Mouse (Mus musculus) retina, adult 2 months (tissue): ENCODE results near the gene Nrxn3.

Experiments
- DNase-seq: peaks from one replicate; pipeline ENCODE4 v3.0.0-alpha.2; 2012; ENCODE audit warnings: low read depth, low spot score

Gene Nrxn3

DNA sequence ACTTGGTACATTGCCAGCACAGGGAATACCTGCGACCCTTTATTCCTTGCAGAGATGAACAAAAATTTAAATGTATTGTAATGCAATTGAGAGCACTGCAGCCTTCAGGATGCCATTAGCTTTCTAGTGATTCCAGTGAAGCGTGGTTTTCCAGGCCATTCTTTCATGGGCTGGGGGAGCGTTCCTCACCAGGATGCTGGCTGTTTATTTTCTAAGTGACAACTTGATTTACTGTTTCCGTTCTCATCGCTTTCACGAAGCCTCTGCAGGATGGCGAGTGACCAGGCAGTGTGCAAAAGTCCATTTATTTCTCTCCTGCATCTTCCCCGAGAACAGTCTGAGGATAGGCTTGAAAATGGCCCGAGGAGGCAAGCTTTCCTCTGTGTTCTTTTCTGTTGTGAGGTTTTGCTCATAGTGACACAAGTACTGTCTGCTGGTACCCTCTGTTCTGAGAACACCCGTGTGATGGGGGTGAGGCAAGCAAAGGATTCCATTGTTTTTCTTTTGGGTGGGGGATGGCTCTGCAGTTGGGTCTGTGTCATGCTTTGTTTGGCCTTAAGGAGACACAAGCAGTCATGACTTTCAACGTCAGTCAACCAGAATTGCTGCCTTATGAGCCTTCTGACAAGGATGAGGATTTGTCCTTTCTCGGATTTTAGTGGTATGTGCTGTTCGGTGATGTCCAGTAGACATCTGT, 457.4 kb downstream of the Nrxn3 start:
- DNase-seq = no peak

GRCm38 (mm10) chr12:89181157-89181561, 458.5 kb downstream of the Nrxn3 start:
- no peak for DNase-seq

DNA sequence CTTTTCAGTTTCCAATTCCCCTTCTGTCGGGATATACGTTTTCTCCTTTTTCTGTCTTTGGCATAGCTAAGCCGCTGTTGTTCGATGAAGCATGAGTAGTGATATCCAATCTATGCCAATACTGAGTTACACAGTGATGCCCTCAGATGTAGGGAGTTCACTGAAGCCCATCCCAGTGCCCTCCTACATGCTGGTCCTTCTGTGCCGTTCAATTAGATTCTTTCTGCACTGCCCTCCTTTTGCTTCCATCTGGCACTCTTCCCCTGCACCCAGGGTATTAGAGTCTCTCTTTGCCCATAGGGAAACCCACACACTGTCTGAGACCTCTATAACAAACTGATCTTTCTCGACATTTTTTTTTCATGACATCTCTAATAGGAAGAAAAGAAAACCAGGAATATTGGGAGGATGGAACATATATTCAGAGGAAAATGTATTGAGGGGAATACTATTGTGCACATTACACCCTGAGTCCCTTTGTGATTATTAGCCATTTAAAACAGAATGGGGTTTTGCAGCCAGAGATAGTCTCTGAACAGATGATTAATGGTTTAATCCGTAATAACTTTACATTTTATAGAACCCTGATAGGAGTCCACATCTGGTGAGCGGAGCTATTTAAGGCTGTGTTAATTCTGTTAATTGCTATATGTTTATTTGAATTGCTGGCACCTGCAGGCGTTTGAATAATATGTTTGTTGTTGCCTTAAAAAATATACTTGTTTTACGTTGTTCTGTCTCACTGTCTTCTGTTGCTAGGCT, 476.3 kb downstream of the Nrxn3 start:
- no peak for DNase-seq

GRCm38 (mm10) chr12:89211608-89212007, 488.9 kb downstream of the Nrxn3 start:
- no peak for DNase-seq

DNA sequence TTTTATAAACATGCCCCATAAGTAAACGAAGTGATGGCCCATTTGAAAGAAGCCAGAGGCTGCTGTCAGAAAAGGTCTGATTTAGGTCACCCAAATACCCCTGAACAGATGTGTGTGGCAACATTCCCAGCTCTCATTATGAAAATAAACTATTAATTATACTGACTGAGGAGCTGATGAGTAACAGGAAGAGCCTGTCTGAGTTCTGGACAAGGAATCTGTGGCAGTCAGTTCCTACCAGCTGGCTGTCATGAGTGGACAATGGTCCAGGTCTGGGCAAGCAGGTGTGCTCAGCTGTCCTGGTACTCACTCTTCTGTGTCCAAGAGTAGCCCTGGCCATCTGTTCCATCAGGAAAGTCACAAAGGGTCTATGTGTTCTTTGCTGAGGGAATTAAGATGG, 517.1 kb downstream of the Nrxn3 start:
- no peak for DNase-seq

- no peak for DNase-seq
Observed at GRCm38 (mm10) chr12:89241554-89241953, 518.9 kb downstream of the Nrxn3 start.

DNA sequence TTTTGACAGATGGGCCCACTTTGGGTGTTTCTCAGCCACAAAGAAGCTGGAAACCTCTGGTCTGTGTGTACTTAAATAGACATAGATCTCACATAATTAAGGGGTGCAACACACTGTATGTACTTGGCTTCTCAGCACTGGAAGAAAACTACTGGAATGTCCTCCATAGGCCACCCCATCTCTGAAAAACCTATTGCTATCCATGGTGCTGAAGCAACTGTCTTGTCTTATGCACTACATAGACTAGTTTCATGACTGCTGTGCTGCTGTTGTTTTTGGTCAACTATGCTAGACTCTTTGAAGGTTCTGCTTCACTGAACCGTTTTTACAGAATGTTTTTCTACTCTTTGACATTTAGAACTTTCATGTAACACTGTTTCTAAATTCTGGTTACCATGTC, 519.8 kb downstream of the Nrxn3 start:
- no peak for DNase-seq

- DNase-seq = no peak
Observed at GRCm38 (mm10) chr12:89255275-89255892, 532.7 kb downstream of the Nrxn3 start.

DNA sequence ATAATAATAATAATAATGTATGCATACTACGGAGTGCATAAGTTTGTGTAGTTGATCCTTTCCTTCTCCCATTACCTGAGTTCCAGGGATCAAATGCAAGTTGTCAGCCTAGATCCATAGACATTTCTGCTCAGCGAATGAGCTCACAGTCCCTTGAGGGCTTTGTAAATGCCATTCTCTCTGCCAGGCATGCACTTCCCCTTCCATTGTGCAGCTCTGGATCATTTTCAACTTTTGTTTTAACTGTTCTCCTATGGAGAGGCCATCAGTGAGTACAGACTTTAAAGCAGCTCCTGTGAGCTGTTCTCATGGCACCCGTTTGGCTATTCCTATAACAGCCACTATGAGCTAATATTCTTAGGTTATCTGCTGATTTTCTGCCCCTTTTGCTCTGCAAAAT, 536.2 kb downstream of the Nrxn3 start:
- no peak for DNase-seq

DNA sequence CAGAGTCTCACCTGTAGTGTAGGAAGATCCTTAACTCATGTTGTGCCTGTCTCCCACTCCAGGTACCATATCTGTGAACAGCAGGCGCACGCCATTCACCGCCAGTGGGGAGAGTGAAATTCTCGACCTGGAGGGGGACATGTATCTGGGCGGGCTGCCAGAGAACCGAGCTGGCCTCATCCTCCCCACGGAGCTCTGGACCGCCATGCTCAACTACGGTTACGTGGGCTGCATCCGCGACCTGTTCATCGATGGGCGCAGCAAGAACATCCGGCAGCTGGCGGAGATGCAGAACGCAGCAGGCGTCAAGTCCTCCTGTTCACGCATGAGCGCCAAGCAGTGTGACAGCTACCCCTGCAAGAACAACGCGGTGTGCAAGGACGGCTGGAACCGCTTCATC, 537.4 kb downstream of the Nrxn3 start:
- DNase-seq = no peak

GRCm38 (mm10) chr12:89262261-89262660, 539.6 kb downstream of the Nrxn3 start:
- no peak for DNase-seq

GRCm38 (mm10) chr12:89282362-89283343, 560.0 kb downstream of the Nrxn3 start:
- DNase-seq = peak; percentile 26

- DNase-seq = no peak
Observed at GRCm38 (mm10) chr12:89284412-89284811, 561.7 kb downstream of the Nrxn3 start.

GRCm38 (mm10) chr12:89287037-89287436, 564.4 kb downstream of the Nrxn3 start:
- no peak for DNase-seq

GRCm38 (mm10) chr12:89289589-89290274, 567.1 kb downstream of the Nrxn3 start:
- no peak for DNase-seq

DNA sequence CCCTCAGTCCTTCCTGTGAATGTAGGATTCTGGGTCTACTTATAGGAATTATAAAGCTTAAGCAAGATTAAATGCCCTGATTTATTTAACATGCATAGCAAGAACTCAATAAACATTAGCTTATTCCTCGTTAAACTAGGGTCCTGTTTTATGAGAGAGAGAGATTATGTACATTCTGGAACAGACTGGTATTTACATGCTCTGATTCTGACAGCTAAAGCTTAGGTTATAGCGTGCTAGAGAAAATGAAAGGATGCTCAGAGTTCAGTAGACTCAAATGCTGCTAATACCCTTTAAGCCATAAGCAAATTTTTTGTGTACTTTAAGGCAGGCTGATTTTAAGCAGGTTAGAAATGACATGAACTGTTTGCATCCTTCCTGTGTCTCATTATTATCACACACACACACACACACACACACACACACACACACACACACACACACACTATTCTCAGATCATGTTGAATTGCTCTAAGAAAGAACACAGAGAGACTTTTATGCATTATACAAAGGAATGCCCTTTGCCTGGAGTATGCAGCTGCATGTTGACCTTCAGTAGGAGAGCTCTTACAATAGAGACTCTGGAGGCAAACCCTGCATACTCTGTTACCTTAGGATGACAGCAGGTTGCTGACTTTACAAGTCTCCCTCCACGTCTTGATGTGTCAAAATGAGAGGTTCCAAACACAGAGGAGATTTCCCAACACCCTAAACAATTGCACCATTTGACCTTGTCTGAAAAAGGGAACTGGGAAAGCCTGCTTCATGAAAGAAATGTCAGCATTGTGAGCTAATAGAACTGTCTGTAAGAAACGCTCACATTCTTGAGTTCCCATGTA, 568.3 kb downstream of the Nrxn3 start:
- no peak for DNase-seq

- no peak for DNase-seq
Observed at GRCm38 (mm10) chr12:89302011-89302410, 579.3 kb downstream of the Nrxn3 start.

DNA sequence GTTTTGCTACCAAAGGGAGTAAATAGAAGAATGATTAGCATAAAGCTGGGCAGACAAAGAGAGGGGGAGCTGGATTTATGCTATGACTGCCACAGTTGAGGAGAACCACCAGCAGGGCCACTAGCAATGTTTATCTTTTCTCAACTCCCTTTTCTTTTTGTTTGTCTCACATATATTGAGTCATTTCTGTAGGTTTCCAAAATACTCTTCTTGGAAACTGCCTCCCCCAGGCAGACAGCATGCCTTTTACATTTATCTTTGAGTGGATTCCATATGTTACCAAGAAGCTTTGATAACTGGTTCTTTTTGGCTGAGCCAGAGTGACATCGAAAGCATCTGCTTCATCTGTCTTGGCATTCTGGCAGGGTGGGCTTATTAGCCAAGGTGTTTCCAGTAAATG, 587.5 kb downstream of the Nrxn3 start:
- DNase-seq = no peak

- DNase-seq = no peak
Observed at GRCm38 (mm10) chr12:89312586-89312985, 589.9 kb downstream of the Nrxn3 start.
